Mouse (Mus musculus) heart, postnatal 0 days (tissue): ENCODE data around the gene Gm49354. TPM values are rescaled to one million over a fixed set of nuclear protein-coding genes. Genes with fewer than 3 reads are reported as not detected.

ENCODE experiments used
- ATAC-seq: fragments of 200-750 bp; cut with Nextera tagmentation; 2 replicates; pipeline ENCODE4 v1.8.0; 2017; ENCODE audit warnings: low read depth, moderate number of reproducible peaks, moderate library complexity; ENCODE audit not compliant: insufficient read depth
- DNase-seq: peaks from one replicate; pipeline ENCODE4 v3.0.0-alpha.2; 2016; ENCODE audit warnings: low spot score
- H3K27ac ChIP-seq: fragments of 300-500 bp; sonication (generic); 2 replicates; pipeline ENCODE4 v1.5.1; 2014; ENCODE audit warnings: low read depth, mild to moderate bottlenecking
- H3K27me3 ChIP-seq: fragments of 300-500 bp; sonication (generic); 2 replicates; pipeline ENCODE4 v1.6.1; 2014; ENCODE audit warnings: low read length, mixed read lengths; ENCODE audit not compliant: control insufficient read depth, insufficient read depth
- H3K36me3 ChIP-seq: fragments of 300-500 bp; sonication (generic); replicated peaks from 2 replicates; pipeline ENCODE4 v1.6.1; 2014; ENCODE audit warnings: low read length, mixed read lengths; ENCODE audit not compliant: control insufficient read depth, insufficient read depth
- H3K4me1 ChIP-seq: fragments of 300-500 bp; sonication (generic); 2 replicates; pipeline ENCODE4 v1.6.1; 2014; ENCODE audit warnings: antibody characterized with exemption; ENCODE audit not compliant: control insufficient read depth, insufficient read depth
- H3K4me2 ChIP-seq: fragments of 300-500 bp; sonication (generic); 2 replicates; pipeline ENCODE4 v1.6.1; 2014; ENCODE audit warnings: low read depth, mild to moderate bottlenecking, low read length, moderate library complexity
- H3K4me3 ChIP-seq: fragments of 300-500 bp; sonication (generic); 2 replicates; pipeline ENCODE4 v1.5.1; 2014; ENCODE audit warnings: low read depth, low read length
- H3K9ac ChIP-seq: fragments of 300-500 bp; sonication (generic); replicated peaks from 2 replicates; pipeline ENCODE4 v1.6.1; 2014; ENCODE audit warnings: low read depth, low read length, mixed read lengths
- H3K9me3 ChIP-seq: fragments of 300-500 bp; sonication (generic); replicated peaks from 2 replicates; pipeline ENCODE4 v1.6.1; 2016; ENCODE audit warnings: low read length; ENCODE audit not compliant: control insufficient read depth
- CTCF ChIP-seq: IDR thresholded peaks from 2 replicates; pipeline ENCODE4 v1.5.1; 2016; ENCODE audit warnings: antibody characterized with exemption, control low read depth, low read depth
- EP300 ChIP-seq: IDR thresholded peaks from 2 replicates; pipeline ENCODE4 v1.6.1; 2016; ENCODE audit warnings: antibody characterized with exemption, low read depth
- WGBS: fragments of 180-500 bp; shearing (Covaris S2); extraction: QIAGEN DNeasy Blood & Tissue Kit; methylation state at CpG from one replicate; pipeline ENCODE4 v1.1.7; 2014; 5-methylcytosine and 5-hydroxymethylcytosine counted together
- polyA plus RNA-seq: library from polyadenylated mRNA; unstranded; fragments of >200 nt; fragmentation: Nextera tagmentation; extraction: Ambion mirVana; gene quantifications from 2 replicates; pipeline ENCODE4 v1.2.1, GENCODE M21; 2015
- total RNA-seq: library from RNA; depleted of rRNA; stranded (reverse); fragments of >200 nt; gene quantifications from 2 replicates; pipeline ENCODE4 v1.2.3, GENCODE M21; 2014; ENCODE audit warnings: low replicate concordance

The Gm49354 gene
- total and polyA plus RNA-seq, 2 experiments from 2014 or later: not detected

GRCm38 (mm10) chr13:59766786-59767515, 15.1 kb downstream of the Gm49354 start:
- H3K4me3 ChIP-seq: peak overlapping the region; percentile 94
- H3K9me3 ChIP-seq: no peaks in the 10 kb centered on the region
- TF ChIP-seq EP300: no peak
- no peak for TF ChIP-seq CTCF
- 33% methylated on average over 11 of the region's 11 CpGs for WGBS
- no peak for ATAC-seq
- peaks cover 22% of the 10 kb centered on the region for H3K36me3 ChIP-seq
- peaks cover 49% of the 10 kb centered on the region for H3K4me1 ChIP-seq
- H3K4me2 ChIP-seq: peak overlapping the region; percentile 68
- DNase-seq: no peak
- peak overlapping the region; percentile 33; the same call in 1 of the 2 replicates for H3K9ac ChIP-seq
- peak overlapping the region; percentile 55 for H3K27ac ChIP-seq
- no peaks in the 10 kb centered on the region for H3K27me3 ChIP-seq

GRCm38 (mm10) chr13:59762791-59763190, 19.3 kb downstream of the Gm49354 start:
- Histone ChIP-seq H3K27me3 (no peaks in the 10 kb centered on the region), H3K4me2 (no peak overlapping the region), H3K9ac (no peak overlapping the region), H3K4me3 (no peak overlapping the region), H3K36me3 (peaks cover 60% of the 10 kb centered on the region), H3K9me3 (no peaks in the 10 kb centered on the region), H3K27ac (no peak overlapping the region), H3K4me1 (peaks cover 31% of the 10 kb centered on the region)
- DNase-seq (no peak), ATAC-seq (no peak)
- TF ChIP-seq EP300 (no peak), CTCF (no peak)
- 78% methylated on average over 7 of the region's 7 CpGs for WGBS

GRCm38 (mm10) chr13:59756906-59757305, 25.1 kb downstream of the Gm49354 start:
- H3K27ac ChIP-seq: peak overlapping the region; percentile 61; the same call in 1 of the 2 replicates
- no peaks in the 10 kb centered on the region for H3K9me3 ChIP-seq
- ATAC-seq (no peak), DNase-seq (no peak)
- H3K4me1 ChIP-seq: no peaks in the 10 kb centered on the region
- peaks cover 60% of the 10 kb centered on the region for H3K36me3 ChIP-seq
- TF ChIP-seq EP300 (no peak), CTCF (no peak)
- no peak overlapping the region for H3K4me2 ChIP-seq
- 66% methylated on average over 7 of the region's 7 CpGs for WGBS
- no peak overlapping the region for H3K4me3 ChIP-seq
- H3K27me3 ChIP-seq: no peaks in the 10 kb centered on the region
- H3K9ac ChIP-seq: no peak overlapping the region

GRCm38 (mm10) chr13:59750310-59750709, 31.7 kb downstream of the Gm49354 start:
- H3K36me3 ChIP-seq: peaks cover 12% of the 10 kb centered on the region
- 58% methylated on average over 12 of the region's 12 CpGs for WGBS

GRCm38 (mm10) chr13:59746711-59747110, 35.3 kb downstream of the Gm49354 start, which contains the start of gene 1700014D04Rik:
TSS of gene 1700014D04Rik (minus strand) at chr13:59746752.
- Histone ChIP-seq H3K9ac (no peak within 1 kb of the TSS), H3K36me3 (no peaks in the 10 kb centered on the region), H3K27me3 (no peaks in the 10 kb centered on the region), H3K4me3 (no peak within 1 kb of the TSS), H3K4me2 (no peak within 1 kb of the TSS), H3K9me3 (no peaks in the 10 kb centered on the region), H3K27ac (no peak within 1 kb of the TSS), H3K4me1 (no peaks in the 10 kb centered on the region)
- WGBS: 82% methylated on average over 9 of the region's 9 CpGs
- DNase-seq (no peak), ATAC-seq (no peak)
- TF ChIP-seq CTCF (no peak), EP300 (no peak)

More at GRCm38 (mm10) chr13:59750310-59750709, 31.7 kb downstream of the Gm49354 start:
- no peak for ATAC-seq
- Histone ChIP-seq H3K4me3 (no peak overlapping the region), H3K9ac (no peak overlapping the region), H3K27me3 (no peaks in the 10 kb centered on the region), H3K27ac (no peak overlapping the region), H3K9me3 (no peaks in the 10 kb centered on the region), H3K4me1 (no peaks in the 10 kb centered on the region), H3K4me2 (no peak overlapping the region)
- TF ChIP-seq EP300: no peak
- no peak for TF ChIP-seq CTCF
- no peak for DNase-seq

GRCm38 (mm10) chr13:59746164-59746563, 35.9 kb downstream of the Gm49354 start:
- H3K4me1 ChIP-seq: peaks cover 4% of the 10 kb centered on the region
- H3K27me3 ChIP-seq: no peaks in the 10 kb centered on the region
- no peaks in the 10 kb centered on the region for H3K36me3 ChIP-seq
- no peaks in the 10 kb centered on the region for H3K9me3 ChIP-seq
- no peak overlapping the region for H3K4me2 ChIP-seq
- no peak for TF ChIP-seq EP300
- TF ChIP-seq CTCF: no peak
- ATAC-seq (no peak), DNase-seq (no peak)
- H3K27ac ChIP-seq: no peak overlapping the region
- no peak overlapping the region for H3K4me3 ChIP-seq
- 58% methylated on average over 6 of the region's 6 CpGs for WGBS
- H3K9ac ChIP-seq: no peak overlapping the region
